16 mouse cellular contexts compared by ENCODE assay signal in the genomic region with DNA sequence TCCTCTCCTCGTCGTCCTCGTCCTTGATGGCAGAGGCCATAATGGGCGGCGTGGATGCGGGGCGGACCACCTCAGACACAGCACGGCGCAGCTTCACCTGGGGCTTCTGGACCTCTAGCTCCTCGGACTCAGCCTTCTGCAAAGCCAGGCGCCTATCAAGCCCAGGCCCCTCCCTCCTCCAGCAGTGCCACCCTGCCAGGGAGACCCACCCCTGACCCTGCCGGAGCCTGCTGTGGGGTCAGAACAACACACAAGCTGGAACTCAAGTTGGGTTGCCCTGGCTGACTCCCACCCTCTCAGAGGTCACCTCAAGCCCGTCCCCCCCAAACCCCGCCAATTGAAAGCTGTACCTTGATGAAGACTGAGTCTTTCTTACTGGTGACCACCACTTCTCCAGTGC. TPM values are rescaled to one million over a fixed set of nuclear protein-coding genes. Genes with fewer than 3 reads are reported as not detected.
DNase-seq lines count a peak whose midpoint lies in the region; ATAC-seq lines count a peak whose summit lies in the region.
"Had no signal": no experiment of that assay in that cellular context is flagged by ENCODE, and none has a peak within 500 bp of the region (broad histone marks: within the 10 kb centered on the region; RNA-seq: fewer than 3 reads in every experiment).

No protein-coding gene starts in this region.

- no peak overlapping the region for H3K27ac ChIP-seq in heart, embryonic 14.5 days (replicated peaks in 1 of 2; ENCODE audit: control insufficient read depth in 1 of 2, insufficient read depth in 1 of 2, low read depth in 2 of 2, low read length in 2 of 2)
- peak overlapping the region; percentile 73 for H3K27ac ChIP-seq in embryonic facial prominence, embryonic 10.5 days (replicated peaks)
- peak overlapping the region; percentile 77 for H3K27ac ChIP-seq in limb, embryonic 10.5 days

- H3K4me3 ChIP-seq in heart, embryonic 14.5 days (ENCODE audit: control insufficient read depth in 1 of 2, insufficient read depth in 1 of 2, low read depth in 1 of 2, low read length in 2 of 2) = no peak overlapping the region
- 0 out of 2 replicates have a peak overlapping the region, but pooled peaks have one; percentile 23 for H3K4me3 ChIP-seq in embryonic facial prominence, embryonic 10.5 days
- no peak overlapping the region for H3K4me3 ChIP-seq in limb, embryonic 10.5 days
- H3K4me3 ChIP-seq: heart, embryonic 12.5 days; layer of hippocampus, adult 2 months had no signal

- no peak overlapping the region for H3K4me2 ChIP-seq in heart, embryonic 14.5 days (ENCODE audit: low read length)
- H3K4me2 ChIP-seq: heart, embryonic 12.5 days had no signal

- peaks cover 33% of the 10 kb centered on the region for H3K27me3 ChIP-seq in heart, embryonic 14.5 days (ENCODE audit: control insufficient read depth, insufficient read depth, low read length)
- H3K27me3 ChIP-seq in embryonic facial prominence, embryonic 10.5 days (replicated peaks; ENCODE audit: low read depth, poor library complexity, severe bottlenecking) = peaks cover 55% of the 10 kb centered on the region
- H3K27me3 ChIP-seq in limb, embryonic 10.5 days (ENCODE audit: low read depth, poor library complexity, severe bottlenecking) = peaks cover 16% of the 10 kb centered on the region

- H3K9me3 ChIP-seq in heart, embryonic 14.5 days (ENCODE audit: control insufficient read depth, low read length) = no peaks in the 10 kb centered on the region
- H3K9me3 ChIP-seq in embryonic facial prominence, embryonic 10.5 days = no peaks in the 10 kb centered on the region
- H3K9me3 ChIP-seq in limb, embryonic 10.5 days (replicated peaks) = no peaks in the 10 kb centered on the region
- H3K9me3 ChIP-seq: heart, embryonic 12.5 days had no signal

- 84% methylated on average over 14 of the region's 14 CpGs for WGBS in heart, embryonic 14.5 days
- WGBS in embryonic facial prominence, embryonic 10.5 days = 85% methylated on average over 14 of the region's 14 CpGs
- 85% methylated on average over 14 of the region's 14 CpGs for WGBS in limb, embryonic 10.5 days

- no peaks in the 10 kb centered on the region for H3K36me3 ChIP-seq in heart, embryonic 14.5 days (ENCODE audit: control insufficient read depth, insufficient read depth, low read length)
- peaks cover 30% of the 10 kb centered on the region for H3K36me3 ChIP-seq in embryonic facial prominence, embryonic 10.5 days (replicated peaks)
- no peaks in the 10 kb centered on the region for H3K36me3 ChIP-seq in limb, embryonic 10.5 days
- H3K36me3 ChIP-seq: heart, embryonic 12.5 days had no signal

- 0 out of 2 replicates have a peak, but pooled peaks have one; percentile 7 for ATAC-seq in heart, embryonic 14.5 days (ENCODE audit: insufficient number of reproducible peaks, insufficient read depth, low FRiP score, low read depth)
- ATAC-seq in erythroid progenitor cell, adult 5-6 weeks (replicated peaks; ENCODE audit: low FRiP score, poor library complexity, severe bottlenecking) = no peak
- ATAC-seq: CD4-positive, CD25-positive, alpha-beta regulatory T cell, adult 4 months had no signal

- H3K9ac ChIP-seq in heart, embryonic 14.5 days (ENCODE audit: low read length) = no peak overlapping the region; the same call in 1 of the 2 replicates
- H3K9ac ChIP-seq: heart, embryonic 12.5 days had no signal

- intact Hi-C loops in heart, postnatal 25 days (cut with DNase I) = no loop called here

- peaks cover 0 to 3% of the 10 kb centered on the region in 2 experiments; a peak in 1 of 4 replicates for H3K4me1 ChIP-seq in heart, embryonic 14.5 days (ENCODE audit: control insufficient read depth in 2 of 2, insufficient read depth in 2 of 2, low read length in 2 of 2)
- peaks cover 54% of the 10 kb centered on the region for H3K4me1 ChIP-seq in embryonic facial prominence, embryonic 10.5 days
- peaks cover 45% of the 10 kb centered on the region for H3K4me1 ChIP-seq in limb, embryonic 10.5 days

- peak; percentile 63 to 76 for DNase-seq in adrenal gland, adult (ENCODE audit: inconsistent age in 2 of 2, low spot score in 1 of 2)
- DNase-seq in adrenal gland, postnatal 14 days = no peak
- DNase-seq in heart, postnatal 25 days (ENCODE audit: low spot score) = no peak
- DNase-seq in embryonic facial prominence, embryonic 10.5 days (ENCODE audit: low spot score) = no peak
- DNase-seq in limb, embryonic 10.5 days (ENCODE audit: low spot score) = no peak
- no peak for DNase-seq in urinary bladder, postnatal 14 days (ENCODE audit: low spot score)
- DNase-seq: thymus, postnatal 36 days had no signal

RNA-seq across cellular contexts. Expression of gene 4933428G20Rik, which starts 23.0 kb away (rescaled TPM):
- not detected in 2 replicates for total RNA-seq in adrenal gland, postnatal 14 days (2021)
- polyA plus RNA-seq in heart, embryonic 14.5 days (2014; fragmentation: Nextera tagmentation; extraction: Ambion mirVana) = 0.19 TPM in 1 of 2 replicates, not detected in the other
- total RNA-seq in heart, postnatal 25 days (2021) = not detected
- polyA plus RNA-seq in embryonic facial prominence, embryonic 10.5 days (2016; fragmentation: Nextera tagmentation; extraction: Ambion mirVana) = 0.35 and 0.54 TPM in 2 replicates
- 0.49 and 0.54 TPM in 2 replicates for polyA plus RNA-seq in limb, embryonic 10.5 days (2016; fragmentation: Nextera tagmentation; extraction: Ambion mirVana)
- not detected in 2 replicates for total RNA-seq in erythroid progenitor cell, adult 5-6 weeks (2015; ENCODE audit: low replicate concordance)
- total RNA-seq in erythroid progenitor cell, adult 5-6 weeks (2017; ENCODE audit: low replicate concordance) = not detected in 2 replicates
- total RNA-seq: gastrocnemius, postnatal 4 days; hematopoietic stem cell, adult 5-6 weeks; liver, adult 2 months; MEL had no signal
- polyA plus RNA-seq: CD4-positive, CD25-positive, alpha-beta regulatory T cell, adult 4 months; liver, adult 2 months had no signal

RNA-seq across cellular contexts. Expression of gene Srcin1, which starts 52.9 kb away (rescaled TPM):
- total RNA-seq in adrenal gland, postnatal 14 days (2021) = 9.2 and 10.1 TPM in 2 replicates
- 0.22 TPM in 1 of 2 replicates, not detected in the other for polyA plus RNA-seq in heart, embryonic 14.5 days (2014; fragmentation: Nextera tagmentation; extraction: Ambion mirVana)
- under 1 TPM; 0.20 to 0.47 TPM for total RNA-seq in heart, postnatal 25 days (2021)
- 0.72 and 0.80 TPM in 2 replicates for polyA plus RNA-seq in embryonic facial prominence, embryonic 10.5 days (2016; fragmentation: Nextera tagmentation; extraction: Ambion mirVana)
- 0.24 and 0.25 TPM in 2 replicates for polyA plus RNA-seq in limb, embryonic 10.5 days (2016; fragmentation: Nextera tagmentation; extraction: Ambion mirVana)
- total RNA-seq in erythroid progenitor cell, adult 5-6 weeks (2015; ENCODE audit: low replicate concordance) = not detected in 2 replicates
- not detected in 2 replicates for total RNA-seq in erythroid progenitor cell, adult 5-6 weeks (2017; ENCODE audit: low replicate concordance)
- total RNA-seq: hematopoietic stem cell, adult 5-6 weeks had no signal
- polyA plus RNA-seq: CD4-positive, CD25-positive, alpha-beta regulatory T cell, adult 4 months; heart, embryonic 12.5 days had no signal

Comparison
In these comparisons a context has a peak if more than half of its experiments do, and no peak if none do; other contexts are left out.
1. DNase-seq: peak in adrenal gland, adult (2 of 2); none in adrenal gland, postnatal 14 days (single experiment), heart, postnatal 25 days (single experiment), embryonic facial prominence, embryonic 10.5 days (single experiment), limb, embryonic 10.5 days (single experiment) and urinary bladder, postnatal 14 days (single experiment).
2. H3K27ac ChIP-seq: peak in embryonic facial prominence, embryonic 10.5 days (single experiment) and limb, embryonic 10.5 days (single experiment); none in heart, embryonic 14.5 days (0 of 2).